Mouse (Mus musculus) myocyte (in vitro differentiated cells): ENCODE measurements around the gene Kif7. TPM values are rescaled to one million over a fixed set of nuclear protein-coding genes. Genes with fewer than 3 reads are reported as not detected.

Experiments
- H3K27me3 ChIP-seq: one replicate; pipeline ENCODE4 v1.6.1; 2011; ENCODE audit not compliant: control insufficient read depth, insufficient read depth, insufficient read length
- H3K36me3 ChIP-seq: one replicate; pipeline ENCODE4 v1.6.1; 2011; ENCODE audit not compliant: control insufficient read depth, insufficient read depth
- H3K4me2 ChIP-seq: one replicate; pipeline ENCODE4 v1.6.1; 2011; ENCODE audit warnings: low read depth, control low read depth
- H3K4me3 ChIP-seq: one replicate; pipeline ENCODE4 v1.5.1; 2011; ENCODE audit warnings: mild to moderate bottlenecking, control low read depth, moderate library complexity
- H3K79me2 ChIP-seq: one replicate; pipeline ENCODE4 v1.6.1; 2011; ENCODE audit not compliant: control insufficient read depth, insufficient read depth
- H3ac ChIP-seq: one replicate; pipeline ENCODE4 v1.6.1; 2011; ENCODE audit not compliant: control insufficient read depth, insufficient read length
- CEBPB ChIP-seq: IDR thresholded peaks from 2 replicates; pipeline ENCODE4 v1.6.1; 2011; ENCODE audit warnings: mild to moderate bottlenecking, moderate library complexity; ENCODE audit not compliant: poor library complexity, insufficient read depth, severe bottlenecking
- E2F4 ChIP-seq: IDR thresholded peaks from one replicate; pipeline ENCODE4 v1.6.1; 2011; ENCODE audit warnings: mild to moderate bottlenecking, control low read depth, moderate library complexity; ENCODE audit not compliant: insufficient read depth
- MAX ChIP-seq: IDR thresholded peaks from one replicate; pipeline ENCODE4 v1.6.1; 2011; ENCODE audit warnings: low read depth, mild to moderate bottlenecking, control low read depth
- MYOD1 ChIP-seq, 3 experiments: IDR thresholded peaks; one replicate each; pipeline ENCODE4 v1.6.1; 2011; ENCODE audit warnings: control low read depth in 2 of 3, low read depth in 2 of 3, mild to moderate bottlenecking in 2 of 3, moderate library complexity in 1 of 3; ENCODE audit not compliant: insufficient read length in 2 of 3, control insufficient read depth in 1 of 3
- MYOG ChIP-seq, 3 experiments: IDR thresholded peaks; one replicate each; pipeline ENCODE4 v1.6.1; 2011; ENCODE audit warnings: control low read depth in 2 of 3, low read depth in 2 of 3, mild to moderate bottlenecking in 2 of 3; ENCODE audit not compliant: insufficient read length in 2 of 3, control insufficient read depth in 1 of 3, insufficient read depth in 1 of 3
- POLR2A ChIP-seq: IDR thresholded peaks from one replicate; pipeline ENCODE4 v1.6.1; 2011; ENCODE audit warnings: low read depth, mild to moderate bottlenecking, control low read depth, moderate library complexity; ENCODE audit not compliant: insufficient read length
- POLR2AphosphoS2 ChIP-seq: IDR thresholded peaks from one replicate; pipeline ENCODE4 v1.6.1; 2011; ENCODE audit warnings: low read depth, control low read depth; ENCODE audit not compliant: insufficient read length
- REST ChIP-seq: IDR thresholded peaks from one replicate; pipeline ENCODE4 v1.6.1; 2011; ENCODE audit warnings: mild to moderate bottlenecking, control low read depth, moderate library complexity; ENCODE audit not compliant: insufficient read depth, insufficient read length
- SRF ChIP-seq: IDR thresholded peaks from one replicate; pipeline ENCODE4 v1.6.1; 2011; ENCODE audit warnings: low read depth; ENCODE audit not compliant: control insufficient read depth, insufficient read length
- TCF12 ChIP-seq: IDR thresholded peaks from one replicate; pipeline ENCODE4 v1.6.1; 2011; ENCODE audit warnings: mild to moderate bottlenecking, control low read depth; ENCODE audit not compliant: poor library complexity, insufficient read depth, severe bottlenecking
- TCF3 ChIP-seq: IDR thresholded peaks from one replicate; pipeline ENCODE4 v1.6.1; 2011; ENCODE audit warnings: low read depth, control low read depth; ENCODE audit not compliant: insufficient read length
- USF1 ChIP-seq: IDR thresholded peaks from one replicate; pipeline ENCODE4 v1.6.1; 2011; ENCODE audit warnings: low read depth, mild to moderate bottlenecking, control low read depth, moderate library complexity
- polyA plus RNA-seq: library from polyadenylated mRNA; unstranded; fragments of >200 nt; fragmentation: generic; extraction: Trizol; gene quantifications from one replicate; pipeline ENCODE4 v1.2.1, GENCODE M21; 2012; ENCODE audit warnings: missing spikeins

The Kif7 gene
- polyA plus RNA-seq, result 3.3 TPM

GRCm38 (mm10) chr7:79715187-79715981, at the start of gene Kif7:
TSS of gene Kif7 (minus strand) at chr7:79715720.
- Histone ChIP-seq H3K36me3 (no peaks in the 10 kb centered on the region), H3K79me2 (no peaks in the 10 kb centered on the region), H3ac (peak within 1 kb of the TSS; percentile 33), H3K27me3 (no peaks in the 10 kb centered on the region), H3K4me3 (peak within 1 kb of the TSS; percentile 45), H3K4me2 (peak within 1 kb of the TSS; percentile 92)
- TF ChIP-seq POLR2A (peak; percentile 78), MYOG (IDR thresholded peaks at IDR 0.05; ENCODE audit: control insufficient read depth in 1 of 3, insufficient read depth in 1 of 3, insufficient read length in 2 of 3, low read depth in 2 of 3) (no peak), POLR2AphosphoS2 (peak; percentile 52)

- no peak overlapping the region for H3ac ChIP-seq
- peaks cover 14% of the 10 kb centered on the region for H3K27me3 ChIP-seq
- no peak for TF ChIP-seq MYOD1 (IDR thresholded peaks at IDR 0.05; ENCODE audit: control insufficient read depth in 1 of 3, insufficient read length in 2 of 3, low read depth in 2 of 3)
- no peak for TF ChIP-seq TCF12
- no peak for TF ChIP-seq TCF3
- no peak for TF ChIP-seq MYOG (IDR thresholded peaks at IDR 0.05; ENCODE audit: control insufficient read depth in 1 of 3, insufficient read depth in 1 of 3, insufficient read length in 2 of 3, low read depth in 2 of 3)
- TF ChIP-seq E2F4, result no peak
- no peak for TF ChIP-seq POLR2A
- TF ChIP-seq MAX, result no peak
- TF ChIP-seq CEBPB, result no peak
- TF ChIP-seq REST, result no peak
- no peak for TF ChIP-seq SRF
- no peaks in the 10 kb centered on the region for H3K79me2 ChIP-seq
- no peaks in the 10 kb centered on the region for H3K36me3 ChIP-seq
- no peak overlapping the region for H3K4me3 ChIP-seq
- H3K4me2 ChIP-seq, result no peak overlapping the region
Measured at GRCm38 (mm10) chr7:79762106-79762505, 46.6 kb upstream of the Kif7 start.

DNA sequence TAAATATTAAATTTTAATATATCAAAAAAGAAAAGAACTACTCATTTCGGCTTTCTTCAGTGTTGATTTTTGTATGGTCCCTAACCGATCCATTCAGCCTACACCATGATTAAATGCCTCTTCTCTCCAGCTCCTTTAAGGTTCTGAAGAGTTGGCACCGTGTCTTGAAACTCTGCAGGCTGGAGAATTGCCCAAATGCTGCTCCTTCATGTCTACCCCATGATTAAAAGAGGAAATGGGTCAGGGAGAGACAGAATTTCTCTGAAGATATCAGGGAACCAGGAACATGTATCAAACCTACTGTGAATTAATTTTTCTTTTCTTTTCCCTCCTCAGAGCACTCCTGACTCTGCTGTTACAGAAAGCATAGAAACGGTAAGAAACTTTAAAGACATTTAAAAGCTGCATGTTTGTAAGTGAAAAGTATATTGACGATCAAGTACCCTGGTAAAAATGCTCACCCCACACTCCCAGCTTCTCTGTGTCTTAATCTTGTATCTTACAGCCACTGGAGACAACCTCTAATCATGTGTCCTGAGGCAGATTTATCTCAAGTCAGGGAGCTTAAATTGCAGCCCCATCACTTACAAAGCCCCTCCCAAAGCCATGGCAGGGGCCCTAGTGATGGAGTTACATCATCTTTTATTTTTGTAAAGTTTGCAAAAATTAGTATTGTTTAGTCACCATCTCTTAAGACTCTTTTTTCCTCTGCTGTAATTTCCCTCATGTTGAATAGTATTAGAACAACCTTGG, 45.8 kb upstream of the Kif7 start:
- no peaks in the 10 kb centered on the region for H3K36me3 ChIP-seq
- TF ChIP-seq USF1 (no peak), POLR2AphosphoS2 (no peak), POLR2A (no peak), TCF12 (no peak), MAX (no peak), SRF (no peak), MYOD1 (IDR thresholded peaks at IDR 0.05; ENCODE audit: control insufficient read depth in 1 of 3, insufficient read length in 2 of 3, low read depth in 2 of 3) (no peak), E2F4 (no peak), REST (no peak), CEBPB (no peak), TCF3 (no peak), MYOG (IDR thresholded peaks at IDR 0.05; ENCODE audit: control insufficient read depth in 1 of 3, insufficient read depth in 1 of 3, insufficient read length in 2 of 3, low read depth in 2 of 3) (no peak)
- no peaks in the 10 kb centered on the region for H3K79me2 ChIP-seq
- H3K27me3 ChIP-seq, result peaks cover 14% of the 10 kb centered on the region
- H3ac ChIP-seq, result no peak overlapping the region
- peak overlapping the region; percentile 12 for H3K4me2 ChIP-seq
- H3K4me3 ChIP-seq, result no peak overlapping the region

DNA sequence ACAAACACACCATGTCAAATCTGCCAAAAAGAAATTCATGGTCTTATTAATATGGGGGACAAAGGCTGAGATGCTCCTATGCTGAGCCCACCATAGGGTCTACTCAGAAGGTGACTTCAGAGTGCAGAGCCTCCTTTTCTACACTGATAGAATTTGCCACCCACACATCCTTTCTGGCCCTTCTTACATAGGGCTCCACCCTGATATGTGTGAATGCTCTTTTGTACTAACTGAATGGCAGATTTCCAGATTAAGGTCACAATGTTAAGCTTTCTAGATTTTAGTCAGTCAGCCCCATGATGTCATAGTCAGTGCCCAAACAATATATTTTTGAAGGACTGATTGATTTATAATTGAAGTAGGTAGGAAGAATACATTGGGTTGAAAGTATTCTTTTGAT, 44.2 kb upstream of the Kif7 start:
- Histone ChIP-seq H3K27me3 (peaks cover 19% of the 10 kb centered on the region), H3K36me3 (no peaks in the 10 kb centered on the region), H3K79me2 (no peaks in the 10 kb centered on the region), H3K4me3 (no peak overlapping the region), H3ac (no peak overlapping the region), H3K4me2 (no peak overlapping the region)
- TF ChIP-seq POLR2AphosphoS2, result no peak
- TF ChIP-seq MAX, result no peak
- no peak for TF ChIP-seq MYOD1 (IDR thresholded peaks at IDR 0.05; ENCODE audit: control insufficient read depth in 1 of 3, insufficient read length in 2 of 3, low read depth in 2 of 3)
- no peak for TF ChIP-seq MYOG (IDR thresholded peaks at IDR 0.05; ENCODE audit: control insufficient read depth in 1 of 3, insufficient read depth in 1 of 3, insufficient read length in 2 of 3, low read depth in 2 of 3)

GRCm38 (mm10) chr7:79758176-79758575, 42.7 kb upstream of the Kif7 start:
- no peak overlapping the region for H3K4me3 ChIP-seq
- no peaks in the 10 kb centered on the region for H3K36me3 ChIP-seq
- no peak overlapping the region for H3ac ChIP-seq
- no peaks in the 10 kb centered on the region for H3K79me2 ChIP-seq
- TF ChIP-seq MYOD1 (IDR thresholded peaks at IDR 0.05; ENCODE audit: control insufficient read depth in 1 of 3, insufficient read length in 2 of 3, low read depth in 2 of 3) (no peak), POLR2AphosphoS2 (no peak), MYOG (IDR thresholded peaks at IDR 0.05; ENCODE audit: control insufficient read depth in 1 of 3, insufficient read depth in 1 of 3, insufficient read length in 2 of 3, low read depth in 2 of 3) (no peak), MAX (no peak), REST (no peak), SRF (no peak), POLR2A (no peak), USF1 (no peak), TCF12 (no peak), E2F4 (no peak), TCF3 (no peak), CEBPB (no peak)
- peaks cover 21% of the 10 kb centered on the region for H3K27me3 ChIP-seq
- H3K4me2 ChIP-seq, result no peak overlapping the region
